11 mouse cellular contexts compared by ENCODE assay signal in genomic region chr11:102364570-102365371, GRCm38 (mm10). TPM values are rescaled to one million over a fixed set of nuclear protein-coding genes. Genes with fewer than 3 reads are reported as not detected.
DNase-seq lines count a peak whose midpoint lies in the region; ATAC-seq and TF ChIP-seq lines count a peak whose summit lies in the region.
"Had no signal": no experiment of that assay in that cellular context is flagged by ENCODE, and none has a peak within 500 bp of the region (broad histone marks: within the 10 kb centered on the region; RNA-seq: fewer than 3 reads in every experiment).

No protein-coding gene starts in this region.

- intact Hi-C loops in heart, postnatal 36 days (cut with DNase I), result no loop called here

- no peak overlapping the region for H3K4me2 ChIP-seq in heart, embryonic 11.5 days
- no peak overlapping the region for H3K4me2 ChIP-seq in midbrain, embryonic 11.5 days
- H3K4me2 ChIP-seq in midbrain, embryonic 15.5 days, result no peak overlapping the region
- H3K4me2 ChIP-seq in liver, embryonic 14.5 days (ENCODE audit: low read depth), result peak overlapping the region; percentile 98
- H3K4me2 ChIP-seq: embryonic facial prominence, embryonic 12.5 days; midbrain, embryonic 13.5 days had no signal

- TF ChIP-seq EP300 in liver, embryonic 14.5 days (IDR thresholded peaks at IDR 0.05; ENCODE audit: low read depth), result peak; percentile 96

- 58% methylated on average over 14 of the region's 14 CpGs for WGBS in heart, embryonic 11.5 days (ENCODE audit: insufficient replicate concordance)
- 76% methylated on average over 14 of the region's 14 CpGs for WGBS in midbrain, embryonic 11.5 days
- 78% methylated on average over 14 of the region's 14 CpGs for WGBS in midbrain, embryonic 15.5 days
- 21% methylated on average over 14 of the region's 14 CpGs for WGBS in liver, embryonic 14.5 days (ENCODE audit: insufficient replicate concordance)

- peak overlapping the region; percentile 70 for H3K9ac ChIP-seq in heart, embryonic 11.5 days (ENCODE audit: low read depth, low read length)
- peak overlapping the region; percentile 45; the same call in 1 of the 2 replicates for H3K9ac ChIP-seq in midbrain, embryonic 11.5 days (ENCODE audit: low read length)
- no peak overlapping the region for H3K9ac ChIP-seq in midbrain, embryonic 15.5 days
- H3K9ac ChIP-seq in liver, embryonic 14.5 days (replicated peaks), result peak overlapping the region; percentile 100
- H3K9ac ChIP-seq: embryonic facial prominence, embryonic 12.5 days; midbrain, embryonic 13.5 days had no signal

- peak; percentile 87 for ATAC-seq in heart, embryonic 11.5 days (replicated peaks; ENCODE audit: insufficient number of reproducible peaks, low FRiP score, low TSS enrichment)
- ATAC-seq in midbrain, embryonic 11.5 days (ENCODE audit: low FRiP score), result no peak
- no peak for ATAC-seq in midbrain, embryonic 15.5 days (replicated peaks)
- peak; percentile 87 for ATAC-seq in liver, embryonic 14.5 days (ENCODE audit: insufficient read depth)
- no peak for ATAC-seq in CD4-positive, CD25-positive, alpha-beta regulatory T cell, adult 4 months
- ATAC-seq in granulocyte monocyte progenitor cell, adult 5-6 weeks (replicated peaks; ENCODE audit: poor library complexity, severe bottlenecking), result no peak
- ATAC-seq: midbrain, embryonic 13.5 days had no signal

- H3K27me3 ChIP-seq in heart, embryonic 11.5 days (ENCODE audit: control insufficient read depth, insufficient read depth, low read length), result peaks cover 12% of the 10 kb centered on the region
- H3K27me3 ChIP-seq in midbrain, embryonic 11.5 days (ENCODE audit: control insufficient read depth, insufficient read depth, low read length), result no peaks in the 10 kb centered on the region
- no peaks in the 10 kb centered on the region; the same call in 1 of the 2 replicates for H3K27me3 ChIP-seq in midbrain, embryonic 15.5 days (replicated peaks)
- no peaks in the 10 kb centered on the region for H3K27me3 ChIP-seq in liver, embryonic 14.5 days (ENCODE audit: control insufficient read depth, insufficient read depth, low read length)
- H3K27me3 ChIP-seq: embryonic facial prominence, embryonic 12.5 days had no signal

- no peak for DNase-seq in heart, postnatal 36 days
- DNase-seq in midbrain, embryonic 11.5 days (ENCODE audit: low spot score, missing footprints), result no peak
- peak; percentile 91 to 94 (median 93) for DNase-seq in liver, embryonic 14.5 days (ENCODE audit: low read depth in 3 of 3, low spot score in 3 of 3)
- no peak for DNase-seq in thymus, postnatal 10 days (ENCODE audit: low spot score in 2 of 2)
- DNase-seq: kidney, postnatal 14 days had no signal

- peak overlapping the region; percentile 38 for H3K4me3 ChIP-seq in heart, embryonic 11.5 days (ENCODE audit: low read depth, low read length)
- peak overlapping the region; percentile 14; the same call in 1 of the 2 replicates for H3K4me3 ChIP-seq in midbrain, embryonic 11.5 days (ENCODE audit: low read depth, low read length)
- H3K4me3 ChIP-seq in midbrain, embryonic 15.5 days, result no peak overlapping the region
- H3K4me3 ChIP-seq in liver, embryonic 14.5 days (ENCODE audit: insufficient read depth in 1 of 2, low read depth in 2 of 2, low read length in 2 of 2), result peak overlapping the region; percentile 86 to 94
- H3K4me3 ChIP-seq: embryonic facial prominence, embryonic 12.5 days; midbrain, embryonic 13.5 days had no signal

- no peaks in the 10 kb centered on the region for H3K9me3 ChIP-seq in heart, embryonic 11.5 days (replicated peaks; ENCODE audit: control insufficient read depth, low read length)
- no peaks in the 10 kb centered on the region for H3K9me3 ChIP-seq in midbrain, embryonic 11.5 days (ENCODE audit: control insufficient read depth, low read length)
- no peaks in the 10 kb centered on the region for H3K9me3 ChIP-seq in midbrain, embryonic 15.5 days
- H3K9me3 ChIP-seq in liver, embryonic 14.5 days (ENCODE audit: control insufficient read depth, low read length), result no peaks in the 10 kb centered on the region
- H3K9me3 ChIP-seq: embryonic facial prominence, embryonic 12.5 days; midbrain, embryonic 13.5 days had no signal

- TF ChIP-seq CTCF in liver, embryonic 14.5 days (IDR thresholded peaks at IDR 0.05; ENCODE audit: low read depth), result no peak

- no peaks in the 10 kb centered on the region for H3K4me1 ChIP-seq in heart, embryonic 11.5 days (ENCODE audit: control insufficient read depth, insufficient read depth, low read length)
- no peaks in the 10 kb centered on the region for H3K4me1 ChIP-seq in midbrain, embryonic 11.5 days (ENCODE audit: control insufficient read depth, insufficient read depth, low read length)
- H3K4me1 ChIP-seq in midbrain, embryonic 15.5 days, result no peaks in the 10 kb centered on the region
- H3K4me1 ChIP-seq in liver, embryonic 14.5 days (replicated peaks; ENCODE audit: control insufficient read depth in 2 of 2, insufficient read depth in 2 of 2, low read length in 1 of 2), result peaks cover 48 to 61% of the 10 kb centered on the region in 2 experiments
- H3K4me1 ChIP-seq: embryonic facial prominence, embryonic 12.5 days; midbrain, embryonic 13.5 days had no signal

- no peaks in the 10 kb centered on the region for H3K36me3 ChIP-seq in heart, embryonic 11.5 days (ENCODE audit: control insufficient read depth, insufficient read depth, low read length)
- no peaks in the 10 kb centered on the region for H3K36me3 ChIP-seq in midbrain, embryonic 11.5 days (ENCODE audit: control insufficient read depth, insufficient read depth, low read length)
- H3K36me3 ChIP-seq in midbrain, embryonic 15.5 days (replicated peaks), result no peaks in the 10 kb centered on the region
- H3K36me3 ChIP-seq in liver, embryonic 14.5 days (replicated peaks; ENCODE audit: control insufficient read depth, insufficient read depth, low read depth), result peaks cover 42% of the 10 kb centered on the region
- H3K36me3 ChIP-seq: embryonic facial prominence, embryonic 12.5 days; midbrain, embryonic 13.5 days had no signal

- peak overlapping the region; percentile 84 for H3K27ac ChIP-seq in heart, embryonic 11.5 days (ENCODE audit: low read depth, low read length)
- H3K27ac ChIP-seq in midbrain, embryonic 11.5 days (ENCODE audit: low read depth, low read length), result no peak overlapping the region
- no peak overlapping the region for H3K27ac ChIP-seq in midbrain, embryonic 15.5 days
- peak overlapping the region; percentile 91 for H3K27ac ChIP-seq in liver, embryonic 14.5 days
- H3K27ac ChIP-seq: embryonic facial prominence, embryonic 12.5 days; midbrain, embryonic 13.5 days had no signal

RNA-seq across cellular contexts. Expression of gene Slc4a1, which starts 1.2 kb away (rescaled TPM):
- polyA plus RNA-seq in heart, embryonic 11.5 days (2014; fragmentation: Nextera tagmentation; extraction: Ambion mirVana), result 102 and 112 TPM in 2 replicates
- total RNA-seq in heart, postnatal 36 days (2021), result 1 to 10 TPM; 2.1 to 7.8 TPM
- 30.6 and 31.3 TPM in 2 replicates for polyA plus RNA-seq in midbrain, embryonic 11.5 days (2014; fragmentation: Nextera tagmentation; extraction: Ambion mirVana)
- polyA plus RNA-seq in midbrain, embryonic 15.5 days (2015; fragmentation: Nextera tagmentation; extraction: Ambion mirVana), result 2.9 and 3.8 TPM in 2 replicates
- polyA plus RNA-seq in liver, embryonic 14.5 days (2012; rRNA removed), result 570 and 632 TPM in 2 replicates
- polyA plus RNA-seq in liver, embryonic 14.5 days (2014; fragmentation: Nextera tagmentation; extraction: Ambion mirVana), result 606 and 703 TPM in 2 replicates
- not detected for polyA plus RNA-seq in CD4-positive, CD25-positive, alpha-beta regulatory T cell, adult 4 months (2017; shearing (Covaris generic))
- not detected in 2 replicates for total RNA-seq in granulocyte monocyte progenitor cell, adult 5-6 weeks (2014; fragmentation: Nextera tagmentation)
- under 0.01 and 1.6 TPM in 2 replicates for total RNA-seq in granulocyte monocyte progenitor cell, adult 5-6 weeks (2017)

RNA-seq across cellular contexts. Expression of gene Rundc3a, which starts 28.4 kb away (rescaled TPM):
- 1.3 TPM in 2 replicates for polyA plus RNA-seq in heart, embryonic 11.5 days (2014; fragmentation: Nextera tagmentation; extraction: Ambion mirVana)
- under 1 TPM in 1 of 2 experiments, not detected in 1; 0.19 TPM for total RNA-seq in heart, postnatal 36 days (2021)
- 42.0 and 43.0 TPM in 2 replicates for polyA plus RNA-seq in midbrain, embryonic 11.5 days (2014; fragmentation: Nextera tagmentation; extraction: Ambion mirVana)
- polyA plus RNA-seq in midbrain, embryonic 15.5 days (2015; fragmentation: Nextera tagmentation; extraction: Ambion mirVana), result 160 and 165 TPM in 2 replicates
- 1.4 and 1.9 TPM in 2 replicates for polyA plus RNA-seq in liver, embryonic 14.5 days (2012; rRNA removed)
- polyA plus RNA-seq in liver, embryonic 14.5 days (2014; fragmentation: Nextera tagmentation; extraction: Ambion mirVana), result 1.0 and 1.2 TPM in 2 replicates
- 1 to 10 TPM; 3.3 to 3.5 TPM for polyA plus RNA-seq in CD4-positive, CD25-positive, alpha-beta regulatory T cell, adult 4 months (2017; shearing (Covaris generic))
- total RNA-seq in granulocyte monocyte progenitor cell, adult 5-6 weeks (2014; fragmentation: Nextera tagmentation), result not detected in 2 replicates
- total RNA-seq in granulocyte monocyte progenitor cell, adult 5-6 weeks (2017), result not detected in 2 replicates

RNA-seq across cellular contexts. Expression of gene Slc25a39, which starts 43.0 kb away (rescaled TPM):
- 274 and 281 TPM in 2 replicates for polyA plus RNA-seq in heart, embryonic 11.5 days (2014; fragmentation: Nextera tagmentation; extraction: Ambion mirVana)
- 100 to 1,000 TPM; 174 to 183 TPM for total RNA-seq in heart, postnatal 36 days (2021)
- 167 and 193 TPM in 2 replicates for polyA plus RNA-seq in midbrain, embryonic 11.5 days (2014; fragmentation: Nextera tagmentation; extraction: Ambion mirVana)
- 146 and 168 TPM in 2 replicates for polyA plus RNA-seq in midbrain, embryonic 15.5 days (2015; fragmentation: Nextera tagmentation; extraction: Ambion mirVana)
- 167 and 187 TPM in 2 replicates for polyA plus RNA-seq in liver, embryonic 14.5 days (2012; rRNA removed)
- 339 and 363 TPM in 2 replicates for polyA plus RNA-seq in liver, embryonic 14.5 days (2014; fragmentation: Nextera tagmentation; extraction: Ambion mirVana)
- polyA plus RNA-seq in CD4-positive, CD25-positive, alpha-beta regulatory T cell, adult 4 months (2017; shearing (Covaris generic)), result 10 to 100 TPM; 44.0 to 44.2 TPM
- total RNA-seq in granulocyte monocyte progenitor cell, adult 5-6 weeks (2014; fragmentation: Nextera tagmentation), result 99.0 and 163 TPM in 2 replicates
- total RNA-seq in granulocyte monocyte progenitor cell, adult 5-6 weeks (2017), result 51.4 and 53.9 TPM in 2 replicates

RNA-seq across cellular contexts. Expression of gene Ubtf, which starts 45.2 kb away (rescaled TPM):
- 52.4 and 56.4 TPM in 2 replicates for polyA plus RNA-seq in heart, embryonic 11.5 days (2014; fragmentation: Nextera tagmentation; extraction: Ambion mirVana)
- 10 to 100 TPM; 57.2 to 60.4 TPM for total RNA-seq in heart, postnatal 36 days (2021)
- 84.7 and 86.1 TPM in 2 replicates for polyA plus RNA-seq in midbrain, embryonic 11.5 days (2014; fragmentation: Nextera tagmentation; extraction: Ambion mirVana)
- 82.8 and 83.9 TPM in 2 replicates for polyA plus RNA-seq in midbrain, embryonic 15.5 days (2015; fragmentation: Nextera tagmentation; extraction: Ambion mirVana)
- 19.9 and 34.7 TPM in 2 replicates for polyA plus RNA-seq in liver, embryonic 14.5 days (2012; rRNA removed)
- polyA plus RNA-seq in liver, embryonic 14.5 days (2014; fragmentation: Nextera tagmentation; extraction: Ambion mirVana), result 42.5 and 48.8 TPM in 2 replicates
- polyA plus RNA-seq in CD4-positive, CD25-positive, alpha-beta regulatory T cell, adult 4 months (2017; shearing (Covaris generic)), result 10 to 100 TPM; 46.1 to 51.1 TPM
- total RNA-seq in granulocyte monocyte progenitor cell, adult 5-6 weeks (2014; fragmentation: Nextera tagmentation), result 56.3 and 73.8 TPM in 2 replicates
- total RNA-seq in granulocyte monocyte progenitor cell, adult 5-6 weeks (2017), result 148 and 164 TPM in 2 replicates

Comparison
In these comparisons a context has a peak if more than half of its experiments do, and no peak if none do; other contexts are left out.
1. ATAC-seq: peak in heart, embryonic 11.5 days (single experiment) and liver, embryonic 14.5 days (single experiment); none in midbrain, embryonic 11.5 days (single experiment), midbrain, embryonic 15.5 days (single experiment), CD4-positive, CD25-positive, alpha-beta regulatory T cell, adult 4 months (single experiment) and granulocyte monocyte progenitor cell, adult 5-6 weeks (single experiment).
2. H3K27ac ChIP-seq: peak in heart, embryonic 11.5 days (single experiment) and liver, embryonic 14.5 days (single experiment); none in midbrain, embryonic 11.5 days (single experiment) and midbrain, embryonic 15.5 days (single experiment).
3. DNase-seq: peak in liver, embryonic 14.5 days (3 of 3); none in heart, postnatal 36 days (0 of 2), midbrain, embryonic 11.5 days (single experiment) and thymus, postnatal 10 days (0 of 2).